Mouse (Mus musculus): ENCODE results near the gene Hist3h2ba.

DNA sequence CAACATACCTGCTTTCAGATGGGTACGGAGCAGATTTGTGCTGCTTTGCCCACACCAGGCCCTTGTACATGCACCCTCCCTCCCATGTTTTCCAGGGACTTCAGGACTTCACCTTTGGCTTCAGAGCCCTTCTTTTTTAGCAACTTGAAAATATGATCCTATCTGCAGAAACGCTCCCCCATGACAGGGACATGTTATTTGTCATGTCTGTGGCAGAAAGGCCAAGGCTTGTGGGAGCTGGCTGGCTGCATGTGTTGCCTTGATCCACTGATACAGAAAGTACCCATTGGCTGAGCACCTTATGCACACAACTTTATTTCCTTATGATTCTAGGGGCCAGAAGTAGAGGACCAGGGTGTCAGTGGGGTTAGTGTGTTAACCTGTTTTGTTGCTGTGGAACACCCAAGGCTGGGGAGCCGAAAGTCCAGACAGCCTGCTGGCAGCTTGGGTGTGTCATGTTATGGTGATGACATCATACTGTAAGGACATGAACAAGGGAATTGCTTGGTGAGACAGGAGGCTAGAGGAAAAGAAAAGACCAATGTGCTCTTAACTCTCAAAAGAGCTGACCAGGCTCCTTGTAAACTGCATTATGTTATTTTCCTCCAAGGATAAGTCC is 36.7 kb downstream of the Hist3h2ba start:
- TF ChIP-seq CTCF (IDR thresholded peaks at IDR 0.05; ENCODE audit: borderline replicate concordance, extremely low read depth, insufficient read depth, insufficient read length) (no peak), POLR2A (IDR thresholded peaks at IDR 0.05; ENCODE audit: borderline replicate concordance, extremely low read depth, insufficient read depth, insufficient read length, poor library complexity, severe bottlenecking) (no peak)
